Mouse (Mus musculus) kidney, postnatal 14 days (tissue): ENCODE results near the gene Hdac10.

Source experiments
- DNase-seq: peaks from one replicate; pipeline ENCODE4 v3.0.0; 2022; ENCODE audit warnings: mixed read lengths

Hdac10 gene

GRCm38 (mm10) chr15:89147895-89148294, 19.4 kb upstream of the Hdac10 start:
- DNase-seq = no peak

DNA sequence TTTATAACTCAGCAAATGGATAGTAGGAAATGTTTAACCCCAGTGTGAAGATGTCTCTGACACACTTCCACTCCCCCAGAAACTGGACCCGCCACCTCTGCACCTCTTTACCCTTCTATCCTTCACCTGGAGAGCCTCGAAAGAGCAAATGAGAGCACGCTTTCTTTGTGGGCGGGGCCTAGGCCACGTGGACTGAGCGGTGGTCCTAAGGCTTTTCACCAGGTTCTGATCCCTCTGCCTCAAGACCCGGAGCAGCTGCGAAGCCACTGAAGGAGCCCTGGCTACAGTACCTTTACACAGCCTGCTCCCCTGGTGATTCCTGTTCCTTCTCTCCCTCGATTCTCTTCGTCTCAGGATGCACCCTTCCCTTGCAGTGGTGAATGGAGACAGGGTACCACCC, 19.0 kb upstream of the Hdac10 start:
- DNase-seq = no peak

GRCm38 (mm10) chr15:89147024-89147423, 18.5 kb upstream of the Hdac10 start:
- peak; percentile 60 for DNase-seq

- peak; percentile 60 for DNase-seq
These were observed 18.0 kb upstream of the Hdac10 start for GRCm38 (mm10) chr15:89146537-89146936.

GRCm38 (mm10) chr15:89145813-89146350, 17.4 kb upstream of the Hdac10 start:
- DNase-seq = no peak

- no peak for DNase-seq
These were observed 16.5 kb upstream of the Hdac10 start for GRCm38 (mm10) chr15:89144965-89145364.

GRCm38 (mm10) chr15:89143134-89143533, 14.6 kb upstream of the Hdac10 start:
- DNase-seq = no peak

DNA sequence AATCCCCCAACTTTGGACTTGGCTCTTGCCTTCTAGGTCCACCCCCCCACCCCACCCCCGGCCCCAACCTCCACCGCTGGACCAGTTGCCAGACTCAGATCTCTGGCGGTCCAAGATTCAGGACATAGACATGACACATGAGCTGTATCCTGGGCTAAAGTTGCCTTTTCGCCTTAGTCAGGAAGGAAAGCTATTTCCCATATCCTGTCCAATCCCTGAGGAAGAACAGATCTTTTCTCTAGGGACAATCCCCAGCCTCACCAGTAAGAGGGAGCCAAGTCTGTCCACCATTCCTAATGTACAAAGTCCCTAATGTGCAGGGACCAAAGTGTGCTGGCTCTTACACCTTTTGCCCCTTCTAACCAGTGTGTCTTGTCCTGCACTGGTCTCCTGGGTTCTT, 13.4 kb upstream of the Hdac10 start:
- DNase-seq = no peak

DNA sequence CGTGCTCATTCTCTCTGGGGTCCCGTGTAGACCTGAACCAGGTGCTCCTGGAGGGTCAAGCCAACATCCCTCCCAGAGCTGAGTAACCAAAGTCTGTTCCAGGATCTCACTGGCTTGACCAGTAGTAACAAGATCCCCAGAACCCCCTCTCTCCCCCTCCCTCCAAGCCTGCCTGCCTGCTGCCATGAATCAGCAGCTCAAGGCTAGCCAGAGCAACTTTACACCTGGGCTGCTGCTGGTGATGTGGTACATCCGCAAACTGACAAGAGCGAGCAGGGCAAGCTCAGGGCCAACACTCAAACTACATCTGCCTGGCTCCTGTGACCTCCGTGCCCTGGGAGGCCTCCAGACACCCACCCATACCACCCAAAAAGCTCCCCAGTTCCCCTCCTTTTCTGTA, 12.9 kb upstream of the Hdac10 start:
- DNase-seq = no peak

DNA sequence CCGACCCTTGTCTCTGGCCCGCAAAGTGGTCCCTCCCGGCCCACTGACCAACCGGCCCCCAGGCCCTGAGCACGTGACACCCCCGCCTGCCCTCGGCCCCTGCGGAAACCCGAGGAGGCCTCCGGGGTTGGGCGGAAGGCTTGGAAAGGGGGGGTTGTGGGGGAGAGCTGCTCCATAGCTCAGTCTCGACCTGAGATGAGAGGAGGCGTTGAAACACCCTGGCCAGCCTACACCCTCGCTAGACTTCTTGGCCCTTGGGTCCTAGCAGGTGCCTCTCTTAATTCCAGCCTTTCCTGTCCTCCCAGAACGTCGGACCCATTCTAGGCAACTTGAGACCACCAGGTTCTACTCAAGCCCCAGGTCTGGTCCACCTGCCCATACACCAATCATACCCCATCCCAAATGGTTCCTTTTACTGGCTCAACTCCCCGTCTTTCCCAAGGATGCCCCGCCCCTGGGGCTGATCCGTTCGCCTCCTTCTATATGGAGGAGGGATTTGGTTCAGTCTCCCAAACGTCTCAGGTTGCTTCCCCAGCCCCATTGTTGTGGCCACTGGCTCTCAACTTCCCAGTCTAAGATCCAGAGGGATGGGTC, 12.3 kb upstream of the Hdac10 start, which contains the start of gene Mapk12:
Gene Mapk12, minus strand, starts transcription at position 45 of the 594 bp plus-strand sequence.
- DNase-seq = peak; percentile 67

GRCm38 (mm10) chr15:89140048-89140658, 11.7 kb upstream of the Hdac10 start:
- peak; percentile 50 for DNase-seq

DNA sequence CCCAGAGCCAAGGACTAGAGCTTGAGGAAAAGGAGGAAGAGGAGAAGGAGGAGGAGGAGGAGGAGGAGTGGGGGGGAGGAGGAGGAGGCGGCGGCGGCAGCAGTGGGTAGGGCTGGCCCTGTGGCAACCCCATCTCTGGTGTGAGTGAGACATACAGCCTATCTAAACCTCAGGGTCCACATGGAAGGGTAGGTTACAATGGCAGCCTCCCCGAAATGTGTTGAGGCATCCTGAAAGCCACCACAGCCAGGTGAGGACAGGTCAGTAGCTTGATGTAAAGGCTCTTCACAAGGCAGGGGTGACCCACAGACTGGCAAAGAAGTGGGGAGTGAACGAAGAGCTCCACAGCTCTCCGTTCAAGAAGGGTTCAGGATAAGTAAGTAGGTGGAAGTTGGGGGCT, 10.0 kb upstream of the Hdac10 start:
- no peak for DNase-seq

- no peak for DNase-seq
These were observed 9.5 kb upstream of the Hdac10 start for GRCm38 (mm10) chr15:89138046-89138405.

GRCm38 (mm10) chr15:89137378-89138045, 9.0 kb upstream of the Hdac10 start:
- no peak for DNase-seq

DNA sequence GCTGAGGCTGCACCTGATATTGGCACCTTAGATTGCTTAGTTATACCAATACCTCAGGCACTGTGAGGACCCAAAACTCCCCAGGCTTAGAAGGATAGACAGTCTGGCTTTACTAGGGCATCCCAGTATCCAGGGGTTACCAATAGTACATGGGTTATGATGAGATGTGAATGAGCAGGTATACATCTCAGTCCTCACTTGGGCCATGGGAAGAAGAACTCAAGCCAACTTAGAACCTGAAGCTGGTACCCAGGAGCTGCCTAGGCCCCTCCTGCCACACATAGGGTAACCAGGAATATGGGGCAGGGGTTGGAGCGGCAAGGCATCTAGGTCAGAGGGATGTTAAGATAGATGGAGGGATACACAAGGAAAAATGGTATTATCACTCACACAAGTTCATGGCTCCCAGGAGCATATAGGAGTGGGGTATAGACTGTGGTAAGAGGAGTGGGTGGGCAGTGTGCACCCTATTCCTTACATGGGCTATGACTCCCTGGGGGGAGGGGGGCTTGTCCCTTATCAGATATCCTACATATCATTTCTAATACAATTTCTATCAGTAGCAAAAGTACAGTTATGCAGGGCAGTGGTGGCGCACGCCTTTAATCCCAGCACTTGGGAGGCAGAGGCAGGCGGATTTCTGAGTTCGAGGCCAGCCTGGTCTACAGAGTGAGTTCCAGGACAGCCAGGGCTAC, 8.1 kb upstream of the Hdac10 start:
- DNase-seq = no peak

DNA sequence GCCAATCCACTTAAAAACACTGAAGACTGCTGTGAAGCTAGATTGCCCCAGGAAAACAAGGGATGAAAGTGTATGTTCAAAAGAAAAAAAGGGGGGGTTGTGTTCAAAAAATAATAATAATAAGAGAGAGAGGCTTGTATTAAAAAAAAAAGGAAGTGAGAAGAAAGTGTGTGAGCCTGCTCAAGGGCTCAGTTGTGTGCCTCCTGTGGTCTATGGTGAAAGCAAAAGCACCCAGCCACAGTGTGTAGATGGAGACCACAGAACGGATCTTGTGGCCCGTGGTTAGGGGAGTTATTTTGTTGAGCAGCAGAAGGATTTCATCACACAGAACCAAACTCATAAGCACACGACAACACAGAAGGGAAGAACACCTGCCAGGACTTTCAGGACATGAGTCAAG, 2.8 kb upstream of the Hdac10 start:
- DNase-seq = no peak

DNA sequence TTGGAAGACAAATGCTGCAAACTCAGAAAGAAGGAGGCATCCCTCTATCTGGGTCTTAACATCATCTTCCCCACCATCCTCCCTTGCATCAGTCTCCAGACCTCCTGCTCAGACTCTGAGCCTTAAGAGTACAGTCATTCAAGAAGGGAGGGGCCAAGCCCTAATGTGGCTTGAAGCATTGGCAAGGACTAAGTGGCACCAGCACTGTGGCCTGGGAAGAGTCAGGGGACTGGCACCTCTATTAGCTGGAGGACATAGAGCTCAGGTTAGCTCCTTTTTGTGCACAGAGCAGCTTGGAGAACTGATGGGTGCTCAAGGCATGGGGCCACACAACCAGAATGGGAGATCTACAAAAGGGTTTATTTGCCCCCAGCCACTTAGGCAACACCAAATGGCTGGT, 1.7 kb upstream of the Hdac10 start:
- DNase-seq = no peak

GRCm38 (mm10) chr15:89127364-89127940, 1.0 kb downstream of the Hdac10 start:
- no peak for DNase-seq

- DNase-seq = no peak
These were observed 1.9 kb downstream of the Hdac10 start for GRCm38 (mm10) chr15:89126622-89127021.

DNA sequence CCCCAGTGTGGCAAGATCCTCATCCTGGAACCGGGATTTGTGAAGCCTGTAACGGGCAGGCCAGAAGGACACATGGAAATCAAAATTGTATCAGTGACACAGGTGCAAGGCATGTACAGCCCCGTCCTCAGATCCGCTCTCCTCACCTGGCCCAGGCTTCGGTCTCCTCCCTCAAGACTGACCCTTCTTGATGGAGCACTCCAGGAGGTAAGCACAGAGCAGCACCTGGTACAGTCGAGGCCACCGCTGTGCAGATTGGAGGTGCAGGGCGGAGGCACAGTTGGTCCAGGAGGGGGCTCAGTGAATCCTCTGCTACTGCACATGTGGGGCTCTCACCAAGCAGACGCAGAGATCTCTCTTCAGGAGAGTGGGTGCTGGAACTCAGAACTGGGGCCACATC, 3.1 kb downstream of the Hdac10 start:
- no peak for DNase-seq

DNA sequence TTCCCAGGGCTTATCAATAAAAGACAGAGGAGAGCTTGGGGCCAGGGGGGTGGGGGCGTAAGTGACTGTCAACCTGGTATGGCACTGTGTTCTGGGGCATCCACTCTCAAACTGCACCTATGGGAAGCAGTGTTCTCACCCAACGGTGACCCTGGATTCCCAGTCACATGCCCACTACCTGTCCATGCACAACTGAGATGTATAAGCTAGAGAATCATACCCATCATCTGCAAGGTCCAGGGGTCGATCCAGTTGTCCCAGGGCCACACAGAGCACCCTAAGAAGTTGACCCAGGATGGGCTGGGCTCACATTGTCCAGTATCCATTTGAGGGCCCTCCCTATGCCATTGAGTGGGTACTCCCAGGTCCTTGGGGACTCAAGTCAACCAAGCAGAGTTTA, 4.2 kb downstream of the Hdac10 start:
- no peak for DNase-seq

DNA sequence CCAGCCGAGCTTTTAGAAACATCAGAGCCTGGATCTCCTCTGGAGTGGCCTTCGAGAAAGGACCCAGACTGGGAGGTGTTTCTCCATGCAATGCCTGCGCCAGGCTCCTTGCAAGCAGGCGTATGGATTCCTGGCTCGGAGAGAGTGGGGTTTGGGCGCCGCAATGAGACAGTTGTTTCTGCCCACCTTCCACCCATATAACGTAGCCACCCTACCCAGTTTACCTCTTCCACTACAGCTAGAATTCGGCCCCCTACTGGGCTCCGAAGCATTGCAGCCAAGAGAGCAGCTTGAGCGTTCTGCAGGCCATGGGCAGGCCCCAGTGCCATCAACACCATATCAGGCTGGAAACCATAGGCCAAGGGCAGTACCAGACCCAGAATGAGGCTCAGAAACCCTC, 4.9 kb downstream of the Hdac10 start:
- no peak for DNase-seq
